Mouse (Mus musculus): ENCODE measurements at regions not wholly inside any gene's neighbourhood (a gene's known extent, or its start where the extent isn't known, plus 50 kb on each side); places are given as distances from the start of the nearest gene placed in this dataset.

GRCm38 (mm10) chr5:75876871-75877608 lies 101.2 kb downstream of the Kdr start:
- TF ChIP-seq POLR2A (IDR thresholded peaks at IDR 0.05; ENCODE audit: low read depth, low read length) (no peak), CTCF (IDR thresholded peaks at IDR 0.05; ENCODE audit: extremely low read depth, insufficient read length, insufficient replicate concordance, low read depth, low read length) (no peak)

Data from small intestine, adult 2 months (tissue).